Mouse (Mus musculus) skeletal muscle tissue, adult 2 months (tissue): ENCODE data around the gene Clns1a.

Experiments used
- DNase-seq: peaks from one replicate; pipeline ENCODE4 v3.0.0-alpha.2; 2012; ENCODE audit warnings: low read depth, low spot score

Clns1a gene

GRCm38 (mm10) chr7:97696506-97697254, at the start of gene Clns1a:
Clns1a (plus strand) TSS chr7:97696634.
- DNase-seq = peak; percentile 83

DNA sequence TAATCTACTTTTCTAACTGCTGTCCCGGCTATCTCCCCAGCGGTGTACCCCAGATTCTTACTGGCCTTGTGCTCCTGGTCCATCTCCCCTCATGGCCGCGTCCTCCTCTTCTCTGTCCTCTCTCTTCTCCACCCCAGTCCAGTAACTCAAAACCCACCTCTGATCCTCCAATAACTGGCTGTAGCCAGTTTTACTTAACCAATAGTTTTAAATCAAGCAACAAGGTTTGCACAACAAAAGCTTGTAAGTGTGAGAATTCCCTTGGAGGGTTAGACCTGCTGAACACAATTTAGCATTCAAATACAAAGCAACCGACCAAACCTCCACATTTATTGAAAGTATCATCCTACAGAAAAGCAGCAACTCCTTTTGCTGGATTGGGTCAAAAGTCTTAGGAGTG, 48.8 kb upstream of the Clns1a start:
- DNase-seq = no peak

DNA sequence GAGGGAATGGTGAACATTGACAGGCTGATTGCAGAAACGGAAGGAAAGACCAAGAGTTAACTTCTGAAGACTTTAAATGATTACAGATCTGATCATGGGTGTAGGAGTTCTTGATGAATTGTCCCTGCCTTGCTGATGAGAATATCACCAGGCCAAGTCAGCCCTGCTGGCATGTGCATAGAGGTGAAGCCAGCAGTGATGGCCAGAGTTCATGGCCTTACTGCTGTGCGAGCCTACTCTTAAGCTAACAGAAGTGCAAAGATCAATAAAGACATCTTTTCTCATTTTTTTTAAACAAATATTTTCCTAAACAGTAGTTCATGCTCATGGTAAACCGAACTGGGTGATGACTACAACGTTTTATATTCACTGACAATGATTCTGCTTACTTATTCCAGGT, 45.7 kb upstream of the Clns1a start:
- DNase-seq = no peak

DNA sequence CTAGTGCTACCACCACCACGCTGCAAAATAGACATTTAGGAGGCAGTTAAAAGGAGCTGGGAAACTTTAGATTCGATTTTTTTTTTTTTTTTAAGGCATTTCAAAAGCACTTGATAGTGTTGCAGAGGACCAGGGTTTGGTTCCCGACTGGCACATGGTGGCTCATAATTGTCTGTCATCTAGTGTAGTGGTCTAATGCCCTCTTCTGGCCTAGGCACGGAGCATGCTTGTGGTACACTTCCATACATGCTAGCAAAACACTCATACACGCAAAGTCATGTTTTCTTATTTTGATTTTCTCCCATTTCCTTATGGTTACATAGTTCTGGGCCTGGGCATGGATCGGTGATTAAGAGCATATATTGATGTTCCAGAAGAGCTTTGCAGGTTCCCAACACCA, 40.3 kb upstream of the Clns1a start:
- DNase-seq = no peak

DNA sequence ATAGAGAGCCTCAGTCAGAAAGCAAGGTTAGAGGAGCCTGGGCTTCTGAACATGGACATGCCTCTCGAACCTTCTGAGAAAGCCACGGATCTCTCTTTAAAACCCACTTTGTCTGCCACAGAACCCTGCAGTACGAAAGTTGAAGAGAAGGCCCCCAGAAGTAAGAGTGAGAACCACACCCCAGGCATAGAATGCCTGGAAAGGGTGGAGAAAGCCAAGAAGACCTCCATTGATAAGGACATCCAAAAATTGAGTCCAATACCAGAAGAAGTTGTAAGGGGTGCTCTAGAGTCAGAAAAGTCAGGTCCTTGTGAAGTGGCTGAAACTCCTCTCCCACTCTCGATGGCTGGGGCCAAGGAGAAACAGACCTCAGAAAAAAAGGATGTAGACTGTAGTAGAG, 34.8 kb upstream of the Clns1a start:
- no peak for DNase-seq

DNA sequence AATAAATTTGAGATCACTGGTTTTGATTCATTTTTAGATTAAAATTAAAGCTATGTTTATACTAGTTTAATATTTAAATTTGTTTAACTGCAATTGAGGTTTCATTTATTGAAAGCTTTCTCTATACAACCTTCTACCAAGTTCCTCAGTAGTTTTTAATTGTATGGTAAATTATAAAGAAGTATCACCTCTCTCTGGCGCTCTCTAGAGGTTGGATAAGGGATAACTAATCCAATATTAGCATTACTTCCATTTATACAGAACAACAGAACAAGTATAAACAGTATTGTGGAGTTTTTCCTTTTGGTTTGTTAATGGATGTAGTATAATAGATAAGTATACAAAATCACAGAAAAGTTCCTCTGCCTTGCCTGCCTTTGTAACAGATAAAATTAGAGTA, 17.2 kb upstream of the Clns1a start:
- no peak for DNase-seq

DNA sequence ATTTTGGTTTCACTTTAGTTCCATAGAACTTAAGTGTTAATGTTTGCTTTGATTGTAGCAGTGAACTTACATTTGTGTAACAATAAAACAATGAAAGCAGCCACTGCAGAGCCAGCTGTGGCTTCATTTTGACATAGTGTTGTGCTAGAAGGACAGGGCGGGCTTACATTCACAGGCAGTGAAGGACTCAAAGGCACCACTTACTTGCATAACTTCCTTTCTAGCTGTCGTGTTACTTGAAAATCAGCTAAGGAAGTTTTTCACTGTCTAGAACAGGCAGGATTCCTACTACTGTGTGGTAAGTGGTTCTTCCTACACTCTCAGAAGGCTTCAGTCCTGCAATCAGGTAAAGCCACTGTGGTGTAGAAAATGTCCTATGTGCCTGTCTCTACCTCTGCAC, 8.6 kb upstream of the Clns1a start:
- no peak for DNase-seq

GRCm38 (mm10) chr7:97695441-97695840, 993 bp upstream of the Clns1a start:
- DNase-seq = no peak

DNA sequence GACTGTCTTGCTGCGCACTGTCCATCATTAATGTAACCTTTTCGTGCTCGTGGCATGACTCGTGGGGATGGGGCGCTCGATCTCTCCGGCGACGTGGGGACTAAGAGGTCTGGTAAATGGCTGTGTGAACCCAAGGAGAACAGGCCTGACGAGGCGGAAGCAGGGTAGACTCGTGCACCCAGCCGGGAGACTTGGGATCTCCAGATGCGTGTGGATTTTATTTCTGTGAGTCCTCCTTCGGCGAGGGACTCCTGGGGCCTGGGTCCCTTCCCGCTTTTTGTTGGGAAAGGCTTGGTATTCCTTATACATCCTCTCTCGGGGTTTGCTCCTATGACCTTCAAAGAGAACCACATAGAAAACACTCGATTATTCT, 315 bp upstream of the Clns1a start:
- DNase-seq = no peak

- no peak for DNase-seq
Measured at GRCm38 (mm10) chr7:97700173-97700572, 3.7 kb downstream of the Clns1a start.

DNA sequence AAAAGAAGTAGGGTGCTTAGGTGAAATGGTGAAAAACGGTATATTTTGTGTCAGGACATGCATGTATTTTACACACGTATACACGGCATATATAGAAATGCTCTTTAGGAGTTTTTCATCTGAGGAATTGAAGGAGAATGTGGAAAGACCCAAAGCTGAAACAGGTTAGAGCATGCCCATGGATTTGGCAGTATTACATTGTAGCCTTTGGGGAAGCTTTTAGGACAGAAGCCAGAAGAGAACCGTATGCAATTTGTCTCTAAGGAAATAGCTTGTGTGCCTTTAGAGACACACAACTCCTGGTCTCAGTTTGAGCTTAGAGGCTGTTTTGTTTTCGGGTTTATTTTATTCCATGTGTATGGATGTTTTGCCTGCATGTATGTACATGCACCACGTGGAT, 4.7 kb downstream of the Clns1a start:
- DNase-seq = no peak

DNA sequence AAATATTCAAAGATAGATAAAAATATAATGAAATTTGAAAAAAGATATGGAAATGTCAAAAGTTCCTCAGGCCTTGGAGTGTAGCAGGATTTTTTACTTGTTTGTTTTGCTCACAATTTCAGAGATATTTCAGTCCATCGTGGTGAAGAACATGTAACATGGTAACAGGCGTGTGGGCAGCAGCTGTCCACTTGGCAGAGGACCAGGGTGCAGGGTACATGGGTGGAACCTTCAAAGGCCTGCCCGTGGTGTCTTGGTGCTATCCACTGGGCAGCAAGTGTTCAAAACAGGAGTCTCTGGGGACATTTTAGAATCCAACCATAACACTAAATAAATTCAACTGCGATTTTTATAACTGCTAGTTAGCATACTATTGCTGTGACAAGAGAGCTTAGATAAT, 10.7 kb downstream of the Clns1a start:
- peak; percentile 29 for DNase-seq

DNA sequence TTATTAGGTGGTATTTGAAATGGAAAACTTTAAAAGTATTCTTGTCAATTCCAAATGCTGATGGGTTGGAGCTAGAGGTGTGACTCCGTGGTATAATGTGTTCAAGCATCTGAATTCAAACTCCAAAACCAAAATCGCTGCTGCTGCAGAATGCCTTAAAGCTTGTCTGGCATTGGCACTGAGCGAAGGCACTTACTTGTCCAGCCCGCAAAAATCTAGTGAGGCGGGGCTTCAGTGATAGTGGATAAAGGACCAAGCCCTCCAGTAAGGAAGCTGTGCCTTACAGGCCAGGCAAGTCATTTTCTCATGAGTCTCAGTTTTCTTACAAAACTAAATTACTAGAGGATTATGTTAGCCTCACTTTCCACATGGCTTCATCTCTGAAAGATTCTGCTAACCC, 11.4 kb downstream of the Clns1a start:
- no peak for DNase-seq

- no peak for DNase-seq
Measured at GRCm38 (mm10) chr7:97709204-97709603, 12.8 kb downstream of the Clns1a start.

DNA sequence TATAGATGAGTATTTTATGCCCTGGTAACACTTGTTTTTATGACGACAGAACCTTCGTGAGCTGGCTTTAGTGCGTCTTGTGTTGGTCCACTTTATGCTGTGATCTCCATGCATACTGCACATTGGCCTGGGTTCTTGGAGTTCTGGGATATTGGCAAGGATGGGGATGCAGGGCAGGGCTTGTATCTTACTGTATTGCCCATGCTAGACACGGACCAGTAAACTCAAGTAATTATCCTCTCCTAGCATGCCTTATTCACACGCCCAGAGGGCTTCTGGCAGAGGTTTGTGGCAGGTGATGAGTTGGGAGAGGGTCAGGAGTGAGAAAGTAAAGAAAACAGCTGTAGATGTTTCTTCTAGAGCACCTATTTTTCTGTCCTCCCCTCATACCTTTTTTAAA, 18.2 kb downstream of the Clns1a start:
- no peak for DNase-seq

DNA sequence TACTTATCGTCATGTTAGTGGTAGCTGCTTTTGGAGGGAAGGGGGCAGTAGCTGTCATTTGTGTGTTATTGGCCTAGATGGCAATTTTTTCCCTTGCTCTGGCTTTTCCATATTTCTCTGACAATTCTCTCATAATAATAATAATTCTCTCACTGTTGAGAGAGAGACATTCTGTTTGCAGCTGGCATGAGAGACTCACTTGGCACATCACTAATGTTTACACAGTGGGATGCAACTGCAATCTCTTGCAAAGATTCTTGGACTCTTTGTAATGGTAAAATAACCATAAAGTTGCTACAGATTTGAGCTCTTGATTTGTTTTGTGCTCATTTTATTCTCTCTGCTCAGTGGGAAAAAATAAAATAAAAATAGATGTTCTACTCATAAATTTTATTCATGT, 20.9 kb downstream of the Clns1a start:
- DNase-seq = no peak

DNA sequence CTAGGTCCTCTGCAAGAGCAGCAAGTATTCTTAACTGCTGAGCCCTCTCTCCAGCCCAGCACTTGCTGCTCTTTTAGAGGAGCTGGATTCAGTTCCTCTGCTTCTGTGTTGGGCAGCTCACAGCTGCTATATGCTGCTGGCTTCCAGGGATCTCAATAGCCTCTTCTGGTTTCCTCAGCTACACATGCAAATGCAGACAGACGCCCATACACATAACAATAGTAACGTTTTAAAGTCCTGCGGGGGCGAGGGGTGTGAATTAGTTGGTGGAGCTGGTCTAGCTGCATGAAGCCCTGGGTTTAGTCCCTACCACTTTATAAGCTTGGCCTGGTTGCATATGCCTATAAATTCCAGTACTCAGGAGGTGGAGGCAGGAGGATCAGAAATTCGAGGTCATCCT, 22.6 kb downstream of the Clns1a start:
- no peak for DNase-seq

DNA sequence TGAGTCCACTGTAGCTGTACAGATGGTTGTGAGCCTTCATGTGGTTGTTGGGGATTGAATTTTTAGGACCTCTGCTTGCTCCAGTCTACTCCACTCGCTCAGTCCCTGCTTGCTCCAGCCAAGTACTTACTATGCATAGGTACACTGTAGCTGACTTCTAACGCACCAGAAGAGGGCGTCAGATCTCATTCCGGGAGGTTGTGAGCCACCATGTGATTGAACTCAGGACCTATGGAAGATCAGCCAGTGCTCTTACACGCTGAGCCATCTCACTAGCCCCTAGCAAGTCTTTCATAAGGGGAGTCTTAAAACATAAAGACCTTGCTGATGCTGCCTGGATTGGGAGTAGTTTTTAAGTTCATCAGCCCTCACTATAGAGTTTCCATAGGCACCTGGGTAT, 23.7 kb downstream of the Clns1a start:
- DNase-seq = no peak

DNA sequence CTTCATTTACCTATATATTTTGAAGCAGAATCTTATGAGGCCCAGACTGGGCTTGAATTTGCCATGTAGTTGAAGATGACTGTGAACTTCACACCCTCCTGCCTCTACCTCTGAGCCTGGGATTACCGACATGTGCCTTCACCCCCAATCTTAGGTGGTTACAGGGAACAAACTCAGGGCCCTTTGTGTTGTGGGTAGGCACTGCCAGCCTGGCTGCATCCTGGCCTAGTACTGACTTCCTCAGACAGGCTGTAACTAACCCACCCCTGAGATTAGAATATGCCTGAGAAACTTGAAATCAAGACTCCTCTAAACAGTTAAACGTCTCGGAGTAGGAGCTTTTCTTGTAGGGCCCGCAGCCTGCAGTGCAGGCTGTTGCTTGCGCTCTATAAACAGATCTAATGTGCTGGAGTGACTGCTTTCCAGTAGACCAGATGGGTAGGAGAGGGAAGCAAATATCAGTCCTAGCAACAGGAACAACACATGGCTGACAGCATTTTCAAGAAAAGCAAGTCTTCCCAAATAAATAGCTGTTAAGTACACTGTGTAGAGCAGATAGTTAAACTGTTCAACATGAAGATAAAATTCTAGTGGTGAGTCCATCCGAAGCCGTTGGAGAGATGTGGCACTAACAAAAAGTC, 26.0 kb downstream of the Clns1a start:
- no peak for DNase-seq

DNA sequence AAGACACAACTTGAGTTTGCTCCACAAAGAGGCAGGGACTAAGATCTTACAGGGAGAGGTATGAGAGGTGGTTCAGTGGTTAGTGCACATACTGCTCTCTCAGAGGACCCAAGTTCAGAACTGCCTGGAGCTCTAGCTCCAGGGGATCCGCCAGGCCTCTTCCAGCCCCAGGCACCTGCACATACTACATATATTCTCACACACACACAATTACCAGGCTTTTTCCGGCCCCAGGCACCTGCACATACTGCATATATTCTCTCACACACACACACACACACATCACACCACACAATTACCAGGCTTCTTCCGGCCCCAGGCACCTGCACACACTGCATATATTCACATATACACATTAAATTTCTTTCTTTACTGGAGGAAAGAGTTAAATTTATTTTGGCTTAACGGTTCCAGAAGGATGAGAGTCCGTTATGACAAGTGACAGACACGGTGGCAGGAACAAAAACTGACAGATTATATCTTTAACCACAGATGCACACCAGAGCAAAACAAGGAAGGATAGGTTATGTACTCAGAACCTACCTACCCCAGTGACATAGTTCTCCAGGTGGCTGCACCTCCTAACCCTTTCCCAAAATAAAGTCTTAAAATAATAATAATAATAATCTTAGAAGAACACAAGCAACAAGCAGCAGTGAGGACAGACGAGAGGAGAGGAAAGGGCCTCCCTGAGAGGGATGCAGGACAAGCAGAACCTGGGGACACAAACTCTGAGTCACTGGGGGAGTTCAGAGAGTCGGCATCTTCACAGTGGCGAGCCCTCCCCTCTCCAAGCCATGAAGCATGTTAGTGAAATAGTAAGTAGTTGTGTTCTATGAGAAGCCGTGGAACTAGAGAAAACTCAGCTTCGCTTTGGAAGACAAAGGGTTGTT, 27.5 kb downstream of the Clns1a start:
- no peak for DNase-seq

GRCm38 (mm10) chr7:97725401-97725800, 29.0 kb downstream of the Clns1a start:
- no peak for DNase-seq

DNA sequence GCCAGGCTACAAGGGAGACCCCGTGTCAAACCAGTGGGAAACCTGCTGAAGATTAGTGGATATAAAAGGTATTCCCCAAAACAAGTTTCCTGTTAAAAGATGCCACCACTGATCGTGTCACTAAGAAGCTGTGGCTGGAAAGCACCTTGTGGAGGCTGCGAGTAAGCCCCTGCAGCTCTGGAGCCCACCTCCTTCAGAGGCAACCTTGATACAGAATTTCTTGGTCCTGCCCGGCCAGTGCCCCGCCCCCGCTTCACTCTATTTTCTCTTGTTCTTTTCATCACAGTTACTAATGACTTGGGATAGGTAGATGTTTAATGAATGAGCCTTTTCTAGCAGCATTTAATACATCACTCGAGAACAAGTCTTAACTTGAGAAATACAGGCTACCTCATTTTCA, 29.6 kb downstream of the Clns1a start:
- DNase-seq = no peak

DNA sequence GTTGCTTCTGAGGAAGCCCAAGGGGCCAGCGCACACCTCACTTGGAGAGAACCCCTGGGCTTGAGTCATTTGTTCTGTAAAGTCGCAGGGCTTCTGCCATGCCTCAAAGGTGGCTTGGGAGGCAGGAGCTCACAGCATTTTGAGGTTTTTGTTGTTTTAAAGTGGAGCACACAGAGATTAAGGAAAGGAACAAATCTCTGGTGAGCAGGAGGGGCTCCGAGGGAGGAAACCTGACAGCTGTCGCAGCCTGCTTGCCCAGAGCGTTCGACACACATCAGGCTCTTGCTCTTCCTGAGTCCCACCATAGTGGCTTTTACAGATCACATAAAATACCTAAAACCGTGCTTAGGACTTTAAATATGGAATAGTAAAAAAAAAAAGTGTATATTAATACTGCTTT, 30.3 kb downstream of the Clns1a start:
- DNase-seq = no peak
